Mouse (Mus musculus): Measurements from ENCODE around the gene Rbm20. TPM values are rescaled to one million over a fixed set of nuclear protein-coding genes. Genes with fewer than 3 reads are reported as not detected.

Rbm20 gene
- polyA plus RNA-seq, 1 experiment from 2014 or later = 0.52 TPM

DNA sequence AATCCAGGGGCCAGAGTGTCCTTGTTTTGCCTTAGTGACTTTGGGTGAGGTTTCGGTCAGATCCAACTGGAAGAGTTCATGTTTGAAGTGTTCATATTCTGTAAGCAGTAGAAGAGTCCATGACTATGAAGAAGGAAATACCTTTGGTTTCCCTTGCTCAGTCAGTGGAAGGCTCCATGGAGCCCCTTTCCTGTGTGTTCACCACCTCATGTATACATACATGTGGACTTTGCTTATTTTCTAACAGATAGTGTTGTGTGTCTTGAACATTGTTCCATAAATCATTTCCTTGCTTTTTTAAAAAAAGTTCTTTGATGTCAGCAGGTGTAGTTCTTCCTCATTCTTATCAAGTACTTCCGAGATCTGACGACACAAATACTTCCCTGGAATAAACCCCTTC lies 68.2 kb downstream of the Rbm20 start:
- Histone ChIP-seq H3K4me3 (ENCODE audit: low read depth, low read length) (no peak overlapping the region), H3K27ac (ENCODE audit: low read depth, low read length) (no peak overlapping the region), H3K4me2 (replicated peaks; ENCODE audit: low read depth) (no peak overlapping the region), H3K9ac (ENCODE audit: low read depth, low read length) (no peak overlapping the region), H3K27me3 (replicated peaks; ENCODE audit: control insufficient read depth, insufficient read depth, low read length) (no peaks in the 10 kb centered on the region), H3K36me3 (ENCODE audit: control insufficient read depth, insufficient read depth) (no peaks in the 10 kb centered on the region), H3K9me3 (ENCODE audit: control insufficient read depth) (no peaks in the 10 kb centered on the region), H3K4me1 (replicated peaks; ENCODE audit: control insufficient read depth, insufficient read depth, low read length) (no peaks in the 10 kb centered on the region)
- no peak for TF ChIP-seq CTCF (IDR thresholded peaks at IDR 0.05; ENCODE audit: low read depth)
- ATAC-seq = peak; percentile 68
- WGBS = 48% methylated on average over 3 of the region's 3 CpGs

DNA sequence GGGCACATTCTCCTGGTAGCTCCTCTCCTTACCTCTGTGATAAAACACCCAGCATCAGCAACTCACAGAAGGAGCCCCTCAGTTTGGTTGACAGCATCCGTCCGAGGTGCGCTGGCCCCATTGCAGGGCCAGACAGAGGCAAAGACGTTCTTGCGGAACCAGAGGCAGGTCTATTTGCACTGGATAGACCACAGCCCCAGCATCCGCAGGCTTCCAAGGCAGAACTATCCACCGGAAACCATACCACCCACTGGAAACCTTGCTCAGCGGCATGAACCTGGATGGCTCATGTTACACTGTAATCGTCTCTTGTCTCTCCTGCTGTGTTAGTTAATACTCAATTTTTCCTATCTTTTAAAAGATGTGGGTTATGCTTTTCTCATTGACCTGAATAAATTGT lies 69.0 kb downstream of the Rbm20 start:
- Histone ChIP-seq H3K4me2 (replicated peaks; ENCODE audit: low read depth) (no peak overlapping the region), H3K27ac (ENCODE audit: low read depth, low read length) (no peak overlapping the region), H3K36me3 (ENCODE audit: control insufficient read depth, insufficient read depth) (no peaks in the 10 kb centered on the region), H3K9ac (ENCODE audit: low read depth, low read length) (no peak overlapping the region), H3K27me3 (replicated peaks; ENCODE audit: control insufficient read depth, insufficient read depth, low read length) (no peaks in the 10 kb centered on the region), H3K9me3 (ENCODE audit: control insufficient read depth) (no peaks in the 10 kb centered on the region), H3K4me1 (replicated peaks; ENCODE audit: control insufficient read depth, insufficient read depth, low read length) (no peaks in the 10 kb centered on the region), H3K4me3 (ENCODE audit: low read depth, low read length) (no peak overlapping the region)
- WGBS = 77% methylated on average over 9 of the region's 9 CpGs
- no peak for TF ChIP-seq CTCF (IDR thresholded peaks at IDR 0.05; ENCODE audit: low read depth)
- ATAC-seq = no peak

DNA sequence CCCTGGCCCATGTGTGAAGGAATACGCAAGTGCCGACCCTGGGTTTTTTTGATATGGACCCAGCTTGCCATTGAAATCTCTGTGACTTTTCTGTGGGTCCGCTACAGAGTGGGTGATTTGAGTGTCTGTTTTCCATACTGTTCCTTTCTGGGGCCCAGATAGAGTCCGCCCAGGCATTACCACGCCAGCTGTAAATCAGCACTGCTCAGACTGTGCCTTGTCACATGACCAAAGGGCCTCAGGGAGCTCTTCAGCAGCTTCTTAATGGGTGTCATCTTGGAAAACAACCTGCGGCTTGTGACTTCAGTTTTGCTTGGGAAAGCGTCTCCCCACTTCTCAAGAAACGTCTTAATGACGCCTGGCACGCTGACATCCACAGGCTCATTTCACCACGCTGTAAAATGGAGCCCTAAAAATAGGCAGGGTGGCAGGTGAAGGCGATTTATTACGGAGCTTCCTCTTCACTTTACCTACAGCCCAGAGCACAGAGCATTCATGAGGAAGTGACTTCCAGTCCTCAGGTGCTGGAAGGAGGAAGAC lies 71.2 kb downstream of the Rbm20 start:
- WGBS = 62% methylated on average over 13 of the region's 13 CpGs
- peak overlapping the region; percentile 69 for H3K27ac ChIP-seq (ENCODE audit: low read depth, low read length)
- no peak overlapping the region for H3K4me3 ChIP-seq (ENCODE audit: low read depth, low read length)
- H3K9me3 ChIP-seq (ENCODE audit: control insufficient read depth) = no peaks in the 10 kb centered on the region
- H3K36me3 ChIP-seq (ENCODE audit: control insufficient read depth, insufficient read depth) = no peaks in the 10 kb centered on the region
- 0 out of 2 replicates have a peak overlapping the region, but pooled peaks have one; percentile 13 for H3K9ac ChIP-seq (ENCODE audit: low read depth, low read length)
- ATAC-seq = peak; percentile 67
- no peak for TF ChIP-seq CTCF (IDR thresholded peaks at IDR 0.05; ENCODE audit: low read depth)
- peak overlapping the region; percentile 31 for H3K4me2 ChIP-seq (replicated peaks; ENCODE audit: low read depth)
- H3K4me1 ChIP-seq (replicated peaks; ENCODE audit: control insufficient read depth, insufficient read depth, low read length) = no peaks in the 10 kb centered on the region
- H3K27me3 ChIP-seq (replicated peaks; ENCODE audit: control insufficient read depth, insufficient read depth, low read length) = no peaks in the 10 kb centered on the region

DNA sequence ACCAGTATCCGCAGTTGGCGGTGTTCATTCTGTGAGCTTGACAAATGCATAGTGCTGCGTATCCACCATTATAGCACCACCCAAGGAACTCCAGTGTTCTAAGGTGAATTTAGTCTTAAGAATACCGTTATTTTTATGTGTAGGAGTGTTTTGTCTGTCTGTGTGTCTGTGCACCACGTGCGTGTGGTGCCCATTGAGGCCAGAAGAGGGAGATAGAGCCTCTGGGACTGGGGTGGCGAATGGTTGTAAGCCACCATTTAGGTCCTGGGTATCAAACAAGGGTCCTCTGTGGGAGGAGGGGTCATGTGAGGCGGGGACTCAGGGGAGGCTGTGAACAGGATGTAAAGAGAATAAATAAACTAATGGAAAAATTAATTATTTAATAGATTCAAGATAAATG lies 72.2 kb downstream of the Rbm20 start:
- Histone ChIP-seq H3K9ac (ENCODE audit: low read depth, low read length) (no peak overlapping the region), H3K9me3 (ENCODE audit: control insufficient read depth) (no peaks in the 10 kb centered on the region), H3K27ac (ENCODE audit: low read depth, low read length) (no peak overlapping the region), H3K4me2 (replicated peaks; ENCODE audit: low read depth) (no peak overlapping the region), H3K27me3 (replicated peaks; ENCODE audit: control insufficient read depth, insufficient read depth, low read length) (no peaks in the 10 kb centered on the region), H3K36me3 (ENCODE audit: control insufficient read depth, insufficient read depth) (no peaks in the 10 kb centered on the region), H3K4me1 (replicated peaks; ENCODE audit: control insufficient read depth, insufficient read depth, low read length) (no peaks in the 10 kb centered on the region), H3K4me3 (ENCODE audit: low read depth, low read length) (no peak overlapping the region)
- WGBS = 95% methylated on average over 8 of the region's 8 CpGs
- ATAC-seq = no peak
- TF ChIP-seq CTCF (IDR thresholded peaks at IDR 0.05; ENCODE audit: low read depth) = peak; percentile 16; the same call in 1 of the 2 replicates

DNA sequence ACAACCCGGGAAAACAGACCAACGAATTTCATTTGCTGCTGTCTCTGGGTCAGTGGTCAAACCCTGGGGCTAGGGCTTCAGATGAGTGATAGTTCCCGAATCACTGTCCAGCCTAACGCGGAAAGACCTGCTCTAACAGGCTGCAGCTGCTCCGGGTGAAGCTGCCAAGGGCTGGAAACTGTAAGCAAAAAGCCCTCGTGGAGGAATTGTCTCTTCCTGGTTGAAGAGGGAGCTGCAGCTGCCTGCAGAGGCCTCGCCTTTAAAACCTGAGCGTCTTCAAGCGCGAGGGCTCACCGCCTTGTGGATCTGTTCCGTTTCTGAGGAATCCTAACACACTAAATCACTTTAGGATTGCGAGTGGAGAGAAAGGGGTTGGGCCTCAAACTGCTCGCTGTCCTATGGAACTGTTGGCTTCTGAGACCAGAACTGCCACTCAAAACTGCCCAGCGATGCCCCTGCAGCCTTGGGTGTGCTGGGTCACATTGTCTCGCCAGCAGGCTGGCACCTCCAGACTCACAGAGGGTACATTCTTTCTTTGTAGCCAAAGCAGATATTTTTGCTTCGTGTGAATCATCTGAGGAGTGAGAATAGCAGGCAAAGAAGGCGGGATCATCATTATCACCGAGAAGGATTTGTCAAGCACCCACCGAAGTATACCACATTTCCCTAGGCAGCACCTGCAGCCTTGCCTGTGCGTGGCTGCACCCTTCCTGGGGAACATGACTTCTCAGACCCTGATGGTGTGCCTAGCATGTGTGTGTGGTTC lies 74.5 kb downstream of the Rbm20 start:
- TF ChIP-seq CTCF (IDR thresholded peaks at IDR 0.05; ENCODE audit: low read depth) = no peak
- no peak for ATAC-seq
- Histone ChIP-seq H3K9ac (ENCODE audit: low read depth, low read length) (no peak overlapping the region), H3K9me3 (ENCODE audit: control insufficient read depth) (no peaks in the 10 kb centered on the region), H3K4me1 (replicated peaks; ENCODE audit: control insufficient read depth, insufficient read depth, low read length) (no peaks in the 10 kb centered on the region), H3K4me3 (ENCODE audit: low read depth, low read length) (no peak overlapping the region), H3K27ac (ENCODE audit: low read depth, low read length) (no peak overlapping the region), H3K36me3 (ENCODE audit: control insufficient read depth, insufficient read depth) (no peaks in the 10 kb centered on the region), H3K4me2 (replicated peaks; ENCODE audit: low read depth) (no peak overlapping the region), H3K27me3 (replicated peaks; ENCODE audit: control insufficient read depth, insufficient read depth, low read length) (no peaks in the 10 kb centered on the region)
- 59% methylated on average over 22 of the region's 22 CpGs for WGBS

DNA sequence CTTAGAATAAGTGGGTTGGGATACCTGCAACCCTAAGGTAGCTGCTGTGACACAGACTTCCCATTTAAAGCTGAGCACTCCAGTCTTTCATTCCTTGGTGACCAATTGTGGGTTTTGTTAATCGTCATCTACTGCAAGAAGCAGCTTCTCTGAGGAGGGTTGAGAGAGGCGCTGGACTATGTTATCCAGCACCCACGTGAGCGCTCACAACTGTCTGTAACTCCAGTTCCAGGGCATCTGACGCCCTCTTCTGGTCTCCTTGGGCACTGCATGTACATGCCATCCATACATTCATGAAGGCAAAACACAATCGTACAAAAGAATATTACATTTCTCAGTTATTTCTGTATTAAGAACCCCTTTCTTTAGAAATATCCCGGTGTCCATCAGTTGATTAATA lies 75.9 kb downstream of the Rbm20 start:
- Histone ChIP-seq H3K4me3 (ENCODE audit: low read depth, low read length) (no peak overlapping the region), H3K36me3 (ENCODE audit: control insufficient read depth, insufficient read depth) (no peaks in the 10 kb centered on the region), H3K4me2 (replicated peaks; ENCODE audit: low read depth) (no peak overlapping the region), H3K27me3 (replicated peaks; ENCODE audit: control insufficient read depth, insufficient read depth, low read length) (no peaks in the 10 kb centered on the region), H3K4me1 (replicated peaks; ENCODE audit: control insufficient read depth, insufficient read depth, low read length) (no peaks in the 10 kb centered on the region), H3K9me3 (ENCODE audit: control insufficient read depth) (no peaks in the 10 kb centered on the region), H3K9ac (ENCODE audit: low read depth, low read length) (no peak overlapping the region), H3K27ac (ENCODE audit: low read depth, low read length) (no peak overlapping the region)
- TF ChIP-seq CTCF (IDR thresholded peaks at IDR 0.05; ENCODE audit: low read depth) = peak; percentile 62
- no peak for ATAC-seq
- WGBS = 61% methylated on average over 7 of the region's 7 CpGs
